In genomic region chr7:126949793-126950646, GRCm38 (mm10) we compare ENCODE assay signal across 8 mouse cellular contexts. TPM values are rescaled to one million over a fixed set of nuclear protein-coding genes. Genes with fewer than 3 reads are reported as not detected.
DNase-seq lines count a peak whose midpoint lies in the region; ATAC-seq and TF ChIP-seq lines count a peak whose summit lies in the region.

Gene Sez6l2 (plus strand): TSS chr7:126950563.

- peak within 1 kb of the TSS; percentile 99 for H3K4me2 ChIP-seq in heart, embryonic 12.5 days
- peak within 1 kb of the TSS; percentile 99 for H3K4me2 ChIP-seq in kidney, embryonic 16.5 days (replicated peaks; ENCODE audit: low read depth, low read length)
- H3K4me2 ChIP-seq in liver, embryonic 12.5 days, result peak within 1 kb of the TSS; percentile 85
- peak within 1 kb of the TSS; percentile 99 for H3K4me2 ChIP-seq in stomach, embryonic 14.5 days (replicated peaks; ENCODE audit: low read depth, low read length)

- H3K36me3 ChIP-seq in heart, embryonic 12.5 days, result peaks cover 3% of the 10 kb centered on the region
- H3K36me3 ChIP-seq in kidney, embryonic 16.5 days (ENCODE audit: insufficient read depth, low read length), result no peaks in the 10 kb centered on the region
- peaks cover 4% of the 10 kb centered on the region for H3K36me3 ChIP-seq in liver, embryonic 12.5 days
- peaks cover 3% of the 10 kb centered on the region; the same call in 1 of the 2 replicates for H3K36me3 ChIP-seq in stomach, embryonic 14.5 days (ENCODE audit: control insufficient read depth, insufficient read depth, low read length)

- H3K4me3 ChIP-seq in heart, embryonic 12.5 days, result peak within 1 kb of the TSS; percentile 48
- H3K4me3 ChIP-seq in kidney, embryonic 16.5 days (ENCODE audit: low read length), result peak within 1 kb of the TSS; percentile 54
- peak within 1 kb of the TSS; percentile 50 for H3K4me3 ChIP-seq in liver, embryonic 12.5 days
- H3K4me3 ChIP-seq in stomach, embryonic 14.5 days (ENCODE audit: low read depth, low read length), result peak within 1 kb of the TSS; percentile 43

- ATAC-seq in erythroblast, adult 5-6 weeks (replicated peaks; ENCODE audit: low FRiP score, poor library complexity, severe bottlenecking), result peak; percentile 73
- peak; percentile 85 for ATAC-seq in heart, embryonic 12.5 days (ENCODE audit: insufficient number of reproducible peaks, low FRiP score)
- ATAC-seq in kidney, embryonic 16.5 days (ENCODE audit: low FRiP score, low TSS enrichment), result peak; percentile 95
- peak; percentile 75 for ATAC-seq in liver, embryonic 12.5 days
- peak; percentile 85 for ATAC-seq in stomach, embryonic 14.5 days (ENCODE audit: insufficient number of reproducible peaks, insufficient read depth, low FRiP score, low read depth)

- peak within 1 kb of the TSS; percentile 48 for H3K9ac ChIP-seq in heart, embryonic 12.5 days
- peak within 1 kb of the TSS; percentile 46; the same call in 1 of the 2 replicates for H3K9ac ChIP-seq in kidney, embryonic 16.5 days (replicated peaks; ENCODE audit: low read length)
- 0 out of 2 replicates have a peak within 1 kb of the TSS, but pooled peaks have one; percentile 9 for H3K9ac ChIP-seq in liver, embryonic 12.5 days
- H3K9ac ChIP-seq in stomach, embryonic 14.5 days (replicated peaks; ENCODE audit: low read depth, low read length), result no peak within 1 kb of the TSS; the same call in 1 of the 2 replicates

- H3K27me3 ChIP-seq in heart, embryonic 12.5 days (replicated peaks), result peaks cover 58% of the 10 kb centered on the region
- H3K27me3 ChIP-seq in kidney, embryonic 16.5 days (ENCODE audit: insufficient read depth, low read length), result peaks cover 23% of the 10 kb centered on the region
- peaks cover 60% of the 10 kb centered on the region for H3K27me3 ChIP-seq in liver, embryonic 12.5 days (replicated peaks)
- peaks cover 16% of the 10 kb centered on the region for H3K27me3 ChIP-seq in stomach, embryonic 14.5 days (ENCODE audit: control insufficient read depth, insufficient read depth, low read length)

- H3K4me1 ChIP-seq in heart, embryonic 12.5 days (replicated peaks), result peaks cover 14% of the 10 kb centered on the region
- H3K4me1 ChIP-seq in kidney, embryonic 16.5 days (ENCODE audit: insufficient read depth, low read length), result peaks cover 8% of the 10 kb centered on the region
- H3K4me1 ChIP-seq in liver, embryonic 12.5 days, result peaks cover 23% of the 10 kb centered on the region
- H3K4me1 ChIP-seq in stomach, embryonic 14.5 days (ENCODE audit: control insufficient read depth, insufficient read depth, low read length), result peaks cover 7% of the 10 kb centered on the region; the same call in 1 of the 2 replicates

- no peak for TF ChIP-seq CTCF in brain, embryonic 14.5 days (IDR thresholded peaks at IDR 0.05; ENCODE audit: borderline replicate concordance, extremely low read depth, insufficient read depth, insufficient read length)

- 1% methylated on average over 42 of the region's 42 CpGs for WGBS in heart, embryonic 12.5 days
- WGBS in kidney, embryonic 16.5 days, result under 1% methylated on average over 42 of the region's 42 CpGs
- 3% methylated on average over 42 of the region's 42 CpGs for WGBS in liver, embryonic 12.5 days (ENCODE audit: insufficient replicate concordance)
- under 1% methylated on average over 41 of the region's 42 CpGs for WGBS in stomach, embryonic 14.5 days

- H3K27ac ChIP-seq in heart, embryonic 12.5 days (ENCODE audit: poor library complexity, severe bottlenecking), result no peak within 1 kb of the TSS
- no peak within 1 kb of the TSS for H3K27ac ChIP-seq in kidney, embryonic 16.5 days (ENCODE audit: low read length)
- H3K27ac ChIP-seq in liver, embryonic 12.5 days, result no peak within 1 kb of the TSS
- no peak within 1 kb of the TSS for H3K27ac ChIP-seq in stomach, embryonic 14.5 days (ENCODE audit: low read length)

- TF ChIP-seq POLR2A in brain, embryonic 14.5 days (IDR thresholded peaks at IDR 0.05; ENCODE audit: borderline replicate concordance, extremely low read depth, insufficient read depth, insufficient read length, poor library complexity, severe bottlenecking), result peak; percentile 59; the same call in 1 of the 2 replicates

- DNase-seq in CD4-positive, CD25-positive, alpha-beta regulatory T cell, adult 2 months (ENCODE audit: low read depth, low spot score), result peak; percentile 90
- peak; percentile 91 for DNase-seq in brain, embryonic 14.5 days (ENCODE audit: low read depth)
- peak; percentile 57 to 79 for DNase-seq in natural killer cell, adult 2 months (ENCODE audit: low spot score in 2 of 2)

- no peaks in the 10 kb centered on the region for H3K9me3 ChIP-seq in heart, embryonic 12.5 days (replicated peaks)
- H3K9me3 ChIP-seq in kidney, embryonic 16.5 days (ENCODE audit: low read length), result no peaks in the 10 kb centered on the region
- H3K9me3 ChIP-seq in liver, embryonic 12.5 days (replicated peaks), result no peaks in the 10 kb centered on the region
- H3K9me3 ChIP-seq in stomach, embryonic 14.5 days (ENCODE audit: control insufficient read depth, low read depth, low read length), result no peaks in the 10 kb centered on the region

RNA-seq across cellular contexts. Expression of gene Sez6l2, which starts in this region (rescaled TPM):
- 84.2 and 129 TPM in 2 replicates for polyA plus RNA-seq in brain, embryonic 14.5 days (2012; rRNA removed)
- not detected in 2 replicates for total RNA-seq in erythroblast, adult 5-6 weeks (2015; ENCODE audit: low replicate concordance)
- 0.84 TPM in 1 of 2 replicates, not detected in the other for total RNA-seq in erythroblast, adult 5-6 weeks (2017; ENCODE audit: low replicate concordance)
- polyA plus RNA-seq in heart, embryonic 12.5 days (2016; fragmentation: Nextera tagmentation; extraction: Ambion mirVana), result 0.11 TPM in 1 of 2 replicates, not detected in the other
- 0.86 and 1.6 TPM in 2 replicates for polyA plus RNA-seq in kidney, embryonic 16.5 days (2015; fragmentation: Nextera tagmentation; extraction: Ambion mirVana)
- polyA plus RNA-seq in liver, embryonic 12.5 days (2016; fragmentation: Nextera tagmentation; extraction: Ambion mirVana), result 0.06 and 0.39 TPM in 2 replicates
- polyA plus RNA-seq in stomach, embryonic 14.5 days (2014; fragmentation: Nextera tagmentation; extraction: Ambion mirVana), result 2.9 and 3.6 TPM in 2 replicates

Comparison
In these comparisons a context has a peak if more than half of its experiments do, and no peak if none do; other contexts are left out.
1. RNA of gene Sez6l2 (polyA plus RNA-seq): 84.2 to 129 TPM in brain, embryonic 14.5 days; 2.9 to 3.6 TPM in stomach, embryonic 14.5 days, 0.86 to 1.6 TPM in kidney, embryonic 16.5 days, 0.06 to 0.39 TPM in liver, embryonic 12.5 days and 0.11 TPM in heart, embryonic 12.5 days; every median in the first group is over 10 times any median in the second.
2. Peak in ATAC-seq in erythroblast, adult 5-6 weeks; RNA of the gene not detected or under 1 TPM.
3. Peak in ATAC-seq, H3K4me3 ChIP-seq, H3K9ac ChIP-seq and H3K4me2 ChIP-seq in heart, embryonic 12.5 days; RNA of the gene not detected or under 1 TPM.
4. Peak in ATAC-seq, H3K4me3 ChIP-seq, H3K9ac ChIP-seq and H3K4me2 ChIP-seq in liver, embryonic 12.5 days; RNA of the gene not detected or under 1 TPM.
5. Peak in every context shown above with its lines, with median percentiles within 50 percentile points of each other: DNase-seq, ATAC-seq, H3K4me2 ChIP-seq and H3K4me3 ChIP-seq.